Mouse (Mus musculus): Measurements from ENCODE around the gene Edar. TPM values are rescaled to one million over a fixed set of nuclear protein-coding genes. Genes with fewer than 3 reads are reported as not detected.

The Edar gene
- polyA plus RNA-seq, 1 experiment from 2014 or later, result 0.67 TPM

DNA sequence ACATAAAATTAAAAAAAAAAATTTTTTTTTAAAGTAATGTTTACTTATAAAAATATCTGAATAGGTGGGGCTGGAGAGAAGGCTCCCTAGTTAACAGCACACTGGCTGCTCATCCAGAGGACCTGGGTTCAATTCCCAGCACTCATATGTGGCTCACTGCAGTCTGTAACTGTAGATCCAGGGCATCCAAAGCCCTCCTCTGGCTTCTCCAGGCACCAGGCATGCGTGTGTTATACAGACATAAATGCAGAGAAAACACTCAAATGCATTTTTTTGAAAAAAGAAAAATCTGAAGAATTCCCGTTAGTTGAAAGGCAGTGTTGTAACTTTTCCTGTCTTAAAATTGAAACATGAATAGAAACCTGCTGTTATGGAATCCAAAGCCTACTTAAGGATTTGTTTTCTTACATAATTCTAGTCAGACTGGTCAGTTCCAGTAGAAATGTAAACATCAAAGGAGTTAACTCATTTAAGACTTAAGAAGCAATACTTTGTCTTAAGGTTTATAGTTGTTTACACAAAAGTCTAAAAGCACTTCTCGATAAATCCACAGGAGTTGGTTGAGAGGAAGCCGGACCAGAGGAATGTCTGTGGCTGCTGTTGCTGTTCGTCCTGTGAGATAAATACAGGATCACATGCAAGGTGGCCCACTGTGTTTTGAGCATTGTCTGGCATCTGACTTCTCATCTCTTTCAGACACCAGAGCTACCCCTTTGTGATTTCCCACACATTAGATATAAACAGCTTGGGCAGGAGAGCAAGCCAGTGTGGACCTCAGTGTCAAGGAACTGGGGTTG, 89.8 kb downstream of the Edar start:
- WGBS, result 81% methylated on average over 5 of the region's 5 CpGs
- H3K36me3 ChIP-seq, result 0 out of 2 replicates have a peak, but pooled peaks cover 2% of the 10 kb centered on the region
- no peak overlapping the region for H3K4me3 ChIP-seq
- no peak for DNase-seq (ENCODE audit: low spot score)
- H3K27me3 ChIP-seq (ENCODE audit: low read depth, poor library complexity, severe bottlenecking), result no peaks in the 10 kb centered on the region
- no peaks in the 10 kb centered on the region; the same call in 1 of the 2 replicates for H3K9me3 ChIP-seq (replicated peaks)
- no peak overlapping the region for H3K27ac ChIP-seq (replicated peaks)
- no peaks in the 10 kb centered on the region for H3K4me1 ChIP-seq

GRCm38 (mm10) chr10:58560521-58560920, 114.9 kb downstream of the Edar start:
- Histone ChIP-seq H3K4me1 (no peaks in the 10 kb centered on the region), H3K36me3 (0 out of 2 replicates have a peak, but pooled peaks cover under 1% of the 10 kb centered on the region), H3K4me3 (no peak overlapping the region), H3K27ac (replicated peaks) (no peak overlapping the region), H3K9me3 (replicated peaks) (no peaks in the 10 kb centered on the region), H3K27me3 (ENCODE audit: low read depth, poor library complexity, severe bottlenecking) (no peaks in the 10 kb centered on the region)
- DNase-seq (ENCODE audit: low spot score), result no peak
- WGBS, result 89% methylated on average over 6 of the region's 6 CpGs

GRCm38 (mm10) chr10:58559901-58560300, 115.6 kb downstream of the Edar start:
- H3K27ac ChIP-seq (replicated peaks), result no peak overlapping the region
- no peaks in the 10 kb centered on the region for H3K9me3 ChIP-seq (replicated peaks)
- no peaks in the 10 kb centered on the region for H3K4me1 ChIP-seq
- no peaks in the 10 kb centered on the region for H3K27me3 ChIP-seq (ENCODE audit: low read depth, poor library complexity, severe bottlenecking)
- WGBS, result 19% methylated on average over 3 of the region's 3 CpGs
- H3K4me3 ChIP-seq, result no peak overlapping the region
- 0 out of 2 replicates have a peak, but pooled peaks cover 3% of the 10 kb centered on the region for H3K36me3 ChIP-seq
- DNase-seq (ENCODE audit: low spot score), result peak; percentile 52

- peak; percentile 44 for DNase-seq (ENCODE audit: low spot score)
- Histone ChIP-seq H3K27ac (replicated peaks) (no peak overlapping the region), H3K4me1 (no peaks in the 10 kb centered on the region), H3K27me3 (ENCODE audit: low read depth, poor library complexity, severe bottlenecking) (no peaks in the 10 kb centered on the region), H3K4me3 (no peak overlapping the region), H3K36me3 (0 out of 2 replicates have a peak, but pooled peaks cover 3% of the 10 kb centered on the region), H3K9me3 (replicated peaks) (no peaks in the 10 kb centered on the region)
- 25% methylated on average over 7 of the region's 7 CpGs for WGBS
Measured at GRCm38 (mm10) chr10:58559098-58559497, 116.4 kb downstream of the Edar start.

DNA sequence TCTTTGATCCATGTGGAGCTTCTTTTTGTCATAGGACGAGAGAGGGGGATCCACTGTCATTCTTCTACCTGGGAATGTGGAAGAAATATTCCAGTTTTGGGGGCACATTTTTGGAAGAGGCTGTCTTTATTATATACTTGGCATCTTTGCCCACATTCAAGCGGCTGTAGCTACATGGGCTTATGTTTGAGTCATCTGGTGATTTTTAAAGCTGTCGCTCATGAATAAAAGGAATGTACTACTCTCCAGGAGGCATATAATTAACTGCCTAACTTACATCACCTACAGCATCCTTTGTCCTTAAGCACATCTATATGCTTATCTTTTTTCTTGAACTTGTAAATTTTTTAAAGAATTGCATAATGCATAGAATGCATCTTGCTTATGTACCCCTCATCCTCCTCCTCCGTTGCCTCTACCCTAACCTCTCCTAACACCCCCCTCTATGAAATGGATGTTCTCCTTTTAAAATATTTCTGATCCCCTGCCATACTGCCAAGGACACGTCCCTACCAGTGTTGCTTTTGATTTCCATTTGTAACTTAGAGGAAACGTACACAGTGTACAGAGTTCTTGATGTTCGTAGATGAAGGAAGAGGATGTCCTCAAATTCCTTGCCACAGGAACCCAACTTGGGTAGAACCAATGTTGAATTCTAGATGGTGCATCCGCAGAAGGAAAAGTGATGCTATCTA, 120.6 kb downstream of the Edar start:
- Histone ChIP-seq H3K27ac (replicated peaks) (no peak overlapping the region), H3K36me3 (0 out of 2 replicates have a peak, but pooled peaks cover 3% of the 10 kb centered on the region), H3K4me3 (no peak overlapping the region), H3K4me1 (no peaks in the 10 kb centered on the region), H3K9me3 (replicated peaks) (no peaks in the 10 kb centered on the region), H3K27me3 (ENCODE audit: low read depth, poor library complexity, severe bottlenecking) (no peaks in the 10 kb centered on the region)
- 90% methylated on average over 8 of the region's 8 CpGs for WGBS
- no peak for DNase-seq (ENCODE audit: low spot score)

Other genes with a start within 250 kb of the Edar start
- gene Ranbp2, start 228.7 kb downstream of the Edar start, polyA plus RNA-seq (2016; fragmentation: Nextera tagmentation; extraction: Ambion mirVana), result 23.9 and 27.2 TPM in 2 replicates
- gene Ccdc138, start 177.7 kb downstream of the Edar start, polyA plus RNA-seq (2016; fragmentation: Nextera tagmentation; extraction: Ambion mirVana), result 16.6 and 18.1 TPM in 2 replicates
- not detected in 2 replicates for gene Gm17542, start 42.6 kb upstream of the Edar start, polyA plus RNA-seq (2016; fragmentation: Nextera tagmentation; extraction: Ambion mirVana)
- 0.56 and 0.83 TPM in 2 replicates for gene Sh3rf3, start 137.7 kb upstream of the Edar start, polyA plus RNA-seq (2016; fragmentation: Nextera tagmentation; extraction: Ambion mirVana)